In genomic region chr7:25279076-25279860, GRCm38 (mm10) we compare ENCODE assay signal across 1 mouse cellular context.
A peak's percentile ranks its signal among the peaks of the same experiment; 100 is the strongest.
TF ChIP-seq lines count a peak whose summit lies in the region.

No protein-coding gene starts in this region.

TF ChIP-seq in CH12.LX, 34 proteins besides CTCF, POLR2A, EP300 and RAD21:
- no peak for TF ChIP-seq ZKSCAN1 (IDR thresholded peaks at IDR 0.05; ENCODE audit: borderline replicate concordance, low read depth, low read length)
- TF ChIP-seq E2F4 (IDR thresholded peaks at IDR 0.05; ENCODE audit: insufficient replicate concordance, low read depth, low read length) = no peak
- TF ChIP-seq SMC3 (IDR thresholded peaks at IDR 0.05; ENCODE audit: low read depth, low read length) = peak; percentile 48
- no peak for TF ChIP-seq PAX5 (IDR thresholded peaks at IDR 0.05; ENCODE audit: low read length)
- TF ChIP-seq MAZ (IDR thresholded peaks at IDR 0.05; ENCODE audit: low read depth, low read length) = 0 out of 2 replicates have a peak, but pooled peaks have one; percentile 10
- TF ChIP-seq KAT2A (IDR thresholded peaks at IDR 0.05; ENCODE audit: insufficient replicate concordance, low read length) = no peak
- no peak for TF ChIP-seq NELFE (IDR thresholded peaks at IDR 0.05; ENCODE audit: low read depth, low read length)
- no peak for TF ChIP-seq NRF1 (IDR thresholded peaks at IDR 0.05; ENCODE audit: low read depth, low read length)
- peak; percentile 6; the same call in 1 of the 2 replicates for TF ChIP-seq ELF1 (IDR thresholded peaks at IDR 0.05; ENCODE audit: low read depth, low read length)
- no peak; the same call in 1 of the 2 replicates for TF ChIP-seq ETS1 (conservative IDR thresholded peaks at IDR 0.05; ENCODE audit: low read depth, low read length)
- TF ChIP-seq TCF12 (IDR thresholded peaks at IDR 0.05; ENCODE audit: low read depth, low read length) = no peak
- no peak; the same call in 1 of the 2 replicates for TF ChIP-seq CHD1 (IDR thresholded peaks at IDR 0.05; ENCODE audit: low read depth, low read length)
- no peak for TF ChIP-seq RCOR1 (conservative IDR thresholded peaks at IDR 0.05; ENCODE audit: low read depth, low read length)
- peak; percentile 70; the same call in 1 of the 2 replicates for TF ChIP-seq UBTF (IDR thresholded peaks at IDR 0.05; ENCODE audit: low read depth, low read length)
- TF ChIP-seq BHLHE40 (IDR thresholded peaks at IDR 0.05; ENCODE audit: low read depth, low read length) = peak; percentile 69
- TF ChIP-seq SIN3A (IDR thresholded peaks at IDR 0.05; ENCODE audit: low read length) = peak; percentile 18
- TF ChIP-seq GABPA (IDR thresholded peaks at IDR 0.05; ENCODE audit: insufficient replicate concordance, low read depth, low read length) = no peak
- TF ChIP-seq HCFC1 (IDR thresholded peaks at IDR 0.05; ENCODE audit: low read depth, low read length) = no peak; the same call in 1 of the 2 replicates
- TF ChIP-seq MEF2A (IDR thresholded peaks at IDR 0.05; ENCODE audit: borderline replicate concordance, low read depth, low read length) = peak; percentile 81
- TF ChIP-seq ZC3H11A (IDR thresholded peaks at IDR 0.05; ENCODE audit: low read depth, low read length) = no peak
- TF ChIP-seq MAX (IDR thresholded peaks at IDR 0.05; ENCODE audit: low read length) = no peak
- TF ChIP-seq MYC (IDR thresholded peaks at IDR 0.05; ENCODE audit: low read depth, low read length) = no peak
- TF ChIP-seq CHD2 (IDR thresholded peaks at IDR 0.05; ENCODE audit: low read length) = peak; percentile 67
- no peak for TF ChIP-seq USF2 (conservative IDR thresholded peaks at IDR 0.05; ENCODE audit: low read depth, low read length)
- TF ChIP-seq POLR2AphosphoS2 (IDR thresholded peaks at IDR 0.05; ENCODE audit: low read depth, low read length) = no peak
- no peak for TF ChIP-seq JUN (IDR thresholded peaks at IDR 0.05; ENCODE audit: insufficient read depth, low read depth, low read length)
- no peak for TF ChIP-seq USF1 (IDR thresholded peaks at IDR 0.05; ENCODE audit: low read depth, low read length)
- no peak for TF ChIP-seq MAFK (IDR thresholded peaks at IDR 0.05; ENCODE audit: insufficient replicate concordance, low read length)
- TF ChIP-seq JUND (conservative IDR thresholded peaks at IDR 0.05; ENCODE audit: low read depth, low read length) = no peak
- peak; percentile 61; the same call in 1 of the 2 replicates for TF ChIP-seq IRF4 (IDR thresholded peaks at IDR 0.05; ENCODE audit: low read depth, low read length)
- peak; percentile 39; the same call in 1 of the 2 replicates for TF ChIP-seq MXI1 (IDR thresholded peaks at IDR 0.05; ENCODE audit: low read depth, low read length)
- TF ChIP-seq ZMIZ1 (IDR thresholded peaks at IDR 0.05; ENCODE audit: low read depth, low read length) = no peak; the same call in 1 of the 2 replicates
- TF ChIP-seq TBP (conservative IDR thresholded peaks at IDR 0.05; ENCODE audit: low read depth, low read length) = no peak
- TF ChIP-seq ZNF384 (IDR thresholded peaks at IDR 0.05; ENCODE audit: low read depth, low read length) = no peak
TF ChIP-seq in CH12.LX: peak in this region for 10.
